Mouse (Mus musculus) cerebellum, postnatal 25 days (tissue): Measurements from ENCODE around the gene Fam221b.

Experiments
- DNase-seq, 2 experiments: peaks; one replicate each; pipeline ENCODE4 v3.0.0; 2021; ENCODE audit warnings: mixed read lengths in 2 of 2

Fam221b gene

GRCm38 (mm10) chr4:43668782-43669427 is at the start of gene Fam221b, which contains the start of gene Tmem8b:
Gene Fam221b (minus strand): TSS chr4:43669145.
Gene Tmem8b (plus strand): TSS chr4:43668971.
- peak; percentile 95 to 97 for DNase-seq

GRCm38 (mm10) chr4:43713652-43714219 is 44.8 kb upstream of the Fam221b start:
- DNase-seq, result no peak

- DNase-seq, result peak; percentile 90 to 95
Observed at GRCm38 (mm10) chr4:43711821-43712220, 42.9 kb upstream of the Fam221b start.

GRCm38 (mm10) chr4:43709869-43710268 is 40.9 kb upstream of the Fam221b start, which contains the start of gene Olfr71:
Gene Olfr71 (minus strand): TSS chr4:43710255.
- no peak for DNase-seq

GRCm38 (mm10) chr4:43705991-43706390 is 37.0 kb upstream of the Fam221b start:
- no peak for DNase-seq

GRCm38 (mm10) chr4:43703851-43704250 is 34.9 kb upstream of the Fam221b start:
- DNase-seq, result no peak

- no peak for DNase-seq
Observed at GRCm38 (mm10) chr4:43703439-43703838, 34.5 kb upstream of the Fam221b start.

- DNase-seq, result no peak
Observed at GRCm38 (mm10) chr4:43700707-43701106, 31.8 kb upstream of the Fam221b start, which contains the start of gene Olfr70. Gene Olfr70 (minus strand): TSS chr4:43700807.

- peak; percentile 66 to 78 for DNase-seq
Observed at GRCm38 (mm10) chr4:43696561-43696960, 27.6 kb upstream of the Fam221b start.

- DNase-seq, result peak in 1 of 2 experiments; percentile 25
Observed at GRCm38 (mm10) chr4:43695249-43695671, 26.3 kb upstream of the Fam221b start.

- no peak for DNase-seq
Observed at GRCm38 (mm10) chr4:43694439-43695248, 25.7 kb upstream of the Fam221b start.

- DNase-seq, result peak; percentile 27 to 49
Observed at GRCm38 (mm10) chr4:43693806-43694241, 24.9 kb upstream of the Fam221b start.

GRCm38 (mm10) chr4:43691026-43691425 is 22.1 kb upstream of the Fam221b start:
- no peak for DNase-seq

GRCm38 (mm10) chr4:43690021-43690420 is 21.1 kb upstream of the Fam221b start:
- DNase-seq, result no peak

- peak in 1 of 2 experiments; percentile 20 for DNase-seq
Observed at GRCm38 (mm10) chr4:43679416-43680043, 10.6 kb upstream of the Fam221b start.

- peak in 1 of 2 experiments; percentile 27 for DNase-seq
Observed at GRCm38 (mm10) chr4:43678541-43678940, 9.6 kb upstream of the Fam221b start.

GRCm38 (mm10) chr4:43675608-43676007 is 6.7 kb upstream of the Fam221b start:
- DNase-seq, result no peak

GRCm38 (mm10) chr4:43674974-43675373 is 6.0 kb upstream of the Fam221b start:
- DNase-seq, result no peak

GRCm38 (mm10) chr4:43673703-43674102 is 4.8 kb upstream of the Fam221b start:
- DNase-seq, result no peak

- DNase-seq, result peak; percentile 92 to 95
Observed at GRCm38 (mm10) chr4:43672070-43672469, 3.1 kb upstream of the Fam221b start.

GRCm38 (mm10) chr4:43669428-43669794 is 466 bp upstream of the Fam221b start:
- peak in 1 of 2 experiments; percentile 86 for DNase-seq

GRCm38 (mm10) chr4:43666412-43666811 is 2.5 kb downstream of the Fam221b start:
- DNase-seq, result no peak

- DNase-seq, result peak in 1 of 2 experiments; percentile 29
Observed at GRCm38 (mm10) chr4:43657146-43657545, 11.8 kb downstream of the Fam221b start.
